Mouse (Mus musculus): Measurements from ENCODE around the gene Nckap5.

DNA sequence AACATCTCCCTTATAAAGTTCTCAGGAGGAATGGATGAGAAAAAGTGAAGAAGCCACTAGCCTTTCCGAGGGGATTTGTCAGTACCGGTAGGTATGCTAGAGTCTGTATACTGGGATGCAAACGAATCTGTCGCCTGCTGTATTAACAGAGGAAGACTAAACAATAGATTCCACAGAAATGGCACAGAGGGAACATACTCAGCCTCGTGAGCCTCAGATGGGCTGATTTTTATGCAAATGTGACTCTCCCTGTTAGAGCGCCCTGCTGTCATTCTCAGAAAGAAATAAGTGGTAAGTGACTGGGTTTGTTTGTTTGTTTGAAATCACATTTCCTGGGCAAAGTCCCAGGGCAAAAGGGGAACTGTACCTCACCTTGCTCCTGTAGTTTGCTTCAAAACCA lies 858.7 kb downstream of the Nckap5 start:
- TF ChIP-seq CTCF (IDR thresholded peaks at IDR 0.05; ENCODE audit: control insufficient read depth, insufficient read depth, insufficient read length) (no peak), MAX (IDR thresholded peaks at IDR 0.05) (no peak), MYOG (IDR thresholded peaks at IDR 0.05; ENCODE audit: control insufficient read depth, extremely low read depth, insufficient read length) (no peak), MYOD1 (IDR thresholded peaks at IDR 0.05; ENCODE audit: control insufficient read depth, insufficient read length, low read depth) (no peak)

All from C2C12 (cell line).